Mouse (Mus musculus) myocyte (in vitro differentiated cells): ENCODE results near the gene Cnot2. TPM values are rescaled to one million over a fixed set of nuclear protein-coding genes. Genes with fewer than 3 reads are reported as not detected.

Experiments used
- H3K27me3 ChIP-seq: one replicate; pipeline ENCODE4 v1.6.1; 2011; ENCODE audit not compliant: control insufficient read depth, insufficient read depth, insufficient read length
- H3K36me3 ChIP-seq: one replicate; pipeline ENCODE4 v1.6.1; 2011; ENCODE audit not compliant: control insufficient read depth, insufficient read depth
- H3K4me2 ChIP-seq: one replicate; pipeline ENCODE4 v1.6.1; 2011; ENCODE audit warnings: low read depth, control low read depth
- H3K4me3 ChIP-seq: one replicate; pipeline ENCODE4 v1.5.1; 2011; ENCODE audit warnings: mild to moderate bottlenecking, control low read depth, moderate library complexity
- H3K79me2 ChIP-seq: one replicate; pipeline ENCODE4 v1.6.1; 2011; ENCODE audit not compliant: control insufficient read depth, insufficient read depth
- H3ac ChIP-seq: one replicate; pipeline ENCODE4 v1.6.1; 2011; ENCODE audit not compliant: control insufficient read depth, insufficient read length
- CEBPB ChIP-seq: IDR thresholded peaks from 2 replicates; pipeline ENCODE4 v1.6.1; 2011; ENCODE audit warnings: mild to moderate bottlenecking, moderate library complexity; ENCODE audit not compliant: poor library complexity, insufficient read depth, severe bottlenecking
- E2F4 ChIP-seq: IDR thresholded peaks from one replicate; pipeline ENCODE4 v1.6.1; 2011; ENCODE audit warnings: mild to moderate bottlenecking, control low read depth, moderate library complexity; ENCODE audit not compliant: insufficient read depth
- MAX ChIP-seq: IDR thresholded peaks from one replicate; pipeline ENCODE4 v1.6.1; 2011; ENCODE audit warnings: low read depth, mild to moderate bottlenecking, control low read depth
- MYOD1 ChIP-seq, 3 experiments: IDR thresholded peaks; one replicate each; pipeline ENCODE4 v1.6.1; 2011; ENCODE audit warnings: control low read depth in 2 of 3, low read depth in 2 of 3, mild to moderate bottlenecking in 2 of 3, moderate library complexity in 1 of 3; ENCODE audit not compliant: insufficient read length in 2 of 3, control insufficient read depth in 1 of 3
- MYOG ChIP-seq, 3 experiments: IDR thresholded peaks; one replicate each; pipeline ENCODE4 v1.6.1; 2011; ENCODE audit warnings: control low read depth in 2 of 3, low read depth in 2 of 3, mild to moderate bottlenecking in 2 of 3; ENCODE audit not compliant: insufficient read length in 2 of 3, control insufficient read depth in 1 of 3, insufficient read depth in 1 of 3
- POLR2A ChIP-seq: IDR thresholded peaks from one replicate; pipeline ENCODE4 v1.6.1; 2011; ENCODE audit warnings: low read depth, mild to moderate bottlenecking, control low read depth, moderate library complexity; ENCODE audit not compliant: insufficient read length
- POLR2AphosphoS2 ChIP-seq: IDR thresholded peaks from one replicate; pipeline ENCODE4 v1.6.1; 2011; ENCODE audit warnings: low read depth, control low read depth; ENCODE audit not compliant: insufficient read length
- REST ChIP-seq: IDR thresholded peaks from one replicate; pipeline ENCODE4 v1.6.1; 2011; ENCODE audit warnings: mild to moderate bottlenecking, control low read depth, moderate library complexity; ENCODE audit not compliant: insufficient read depth, insufficient read length
- SRF ChIP-seq: IDR thresholded peaks from one replicate; pipeline ENCODE4 v1.6.1; 2011; ENCODE audit warnings: low read depth; ENCODE audit not compliant: control insufficient read depth, insufficient read length
- TCF12 ChIP-seq: IDR thresholded peaks from one replicate; pipeline ENCODE4 v1.6.1; 2011; ENCODE audit warnings: mild to moderate bottlenecking, control low read depth; ENCODE audit not compliant: poor library complexity, insufficient read depth, severe bottlenecking
- TCF3 ChIP-seq: IDR thresholded peaks from one replicate; pipeline ENCODE4 v1.6.1; 2011; ENCODE audit warnings: low read depth, control low read depth; ENCODE audit not compliant: insufficient read length
- USF1 ChIP-seq: IDR thresholded peaks from one replicate; pipeline ENCODE4 v1.6.1; 2011; ENCODE audit warnings: low read depth, mild to moderate bottlenecking, control low read depth, moderate library complexity
- polyA plus RNA-seq: library from polyadenylated mRNA; unstranded; fragments of >200 nt; fragmentation: generic; extraction: Trizol; gene quantifications from one replicate; pipeline ENCODE4 v1.2.1, GENCODE M21; 2012; ENCODE audit warnings: missing spikeins

Gene Cnot2
- polyA plus RNA-seq, 1 experiment, result 23.8 TPM

DNA sequence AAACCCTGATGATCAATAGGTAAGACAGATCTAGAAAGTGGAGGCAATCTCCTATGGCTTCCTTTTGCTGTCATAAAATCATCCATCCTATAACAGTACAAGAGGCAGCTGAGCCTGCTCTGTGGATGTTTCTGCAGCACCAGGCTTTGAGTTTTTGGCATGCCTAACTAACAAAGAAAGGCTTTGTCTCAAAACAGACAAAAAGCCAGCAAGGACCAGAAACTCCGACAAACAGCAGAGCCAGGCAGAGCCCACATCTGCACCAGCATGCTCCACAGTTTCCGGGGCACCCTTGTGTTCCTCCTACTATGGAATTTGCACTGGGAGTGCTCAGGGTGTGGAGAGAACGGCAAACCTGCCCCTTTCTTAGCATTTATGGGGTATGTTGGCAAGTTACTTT lies 47.0 kb downstream of the Cnot2 start:
- Histone ChIP-seq H3K79me2 (peaks cover 59% of the 10 kb centered on the region), H3K27me3 (no peaks in the 10 kb centered on the region), H3K36me3 (no peaks in the 10 kb centered on the region), H3K4me2 (no peak overlapping the region), H3K4me3 (no peak overlapping the region), H3ac (no peak overlapping the region)
- TF ChIP-seq TCF12 (no peak), CEBPB (no peak), E2F4 (no peak), SRF (no peak), POLR2A (no peak), USF1 (no peak), POLR2AphosphoS2 (no peak), MAX (no peak), MYOG (IDR thresholded peaks at IDR 0.05; ENCODE audit: control insufficient read depth in 1 of 3, insufficient read depth in 1 of 3, insufficient read length in 2 of 3, low read depth in 2 of 3) (no peak), TCF3 (no peak)

DNA sequence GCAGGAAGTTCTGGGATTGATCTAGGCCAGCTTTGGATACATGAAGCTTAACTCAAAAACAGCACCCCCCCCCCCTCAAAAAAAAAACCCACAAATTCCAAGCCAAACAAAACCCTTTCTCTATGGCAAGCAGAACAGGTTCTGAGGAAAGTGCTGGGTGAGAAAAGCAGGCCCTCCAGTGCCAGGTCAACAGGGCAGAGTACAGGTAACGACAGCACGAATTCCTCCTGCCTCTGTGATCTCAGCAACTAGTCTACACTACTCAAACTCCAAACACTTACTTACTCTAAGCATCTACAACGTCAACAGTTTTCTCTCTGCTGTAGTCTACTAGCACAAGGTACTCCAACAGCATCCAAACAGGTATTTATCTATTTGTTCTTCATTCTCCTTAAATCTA lies 48.8 kb downstream of the Cnot2 start:
- Histone ChIP-seq H3K79me2 (peaks cover 51% of the 10 kb centered on the region), H3K27me3 (no peaks in the 10 kb centered on the region), H3K4me3 (no peak overlapping the region), H3ac (no peak overlapping the region), H3K36me3 (no peaks in the 10 kb centered on the region), H3K4me2 (no peak overlapping the region)
- TF ChIP-seq SRF, result no peak
- no peak for TF ChIP-seq E2F4
- no peak for TF ChIP-seq POLR2A
- TF ChIP-seq MYOD1 (IDR thresholded peaks at IDR 0.05; ENCODE audit: control insufficient read depth in 1 of 3, insufficient read length in 2 of 3, low read depth in 2 of 3), result no peak
- no peak for TF ChIP-seq TCF3
- TF ChIP-seq MAX, result no peak
- no peak for TF ChIP-seq USF1
- TF ChIP-seq CEBPB, result no peak
- no peak for TF ChIP-seq TCF12
- no peak for TF ChIP-seq MYOG (IDR thresholded peaks at IDR 0.05; ENCODE audit: control insufficient read depth in 1 of 3, insufficient read depth in 1 of 3, insufficient read length in 2 of 3, low read depth in 2 of 3)
- TF ChIP-seq POLR2AphosphoS2, result no peak
- no peak for TF ChIP-seq REST

DNA sequence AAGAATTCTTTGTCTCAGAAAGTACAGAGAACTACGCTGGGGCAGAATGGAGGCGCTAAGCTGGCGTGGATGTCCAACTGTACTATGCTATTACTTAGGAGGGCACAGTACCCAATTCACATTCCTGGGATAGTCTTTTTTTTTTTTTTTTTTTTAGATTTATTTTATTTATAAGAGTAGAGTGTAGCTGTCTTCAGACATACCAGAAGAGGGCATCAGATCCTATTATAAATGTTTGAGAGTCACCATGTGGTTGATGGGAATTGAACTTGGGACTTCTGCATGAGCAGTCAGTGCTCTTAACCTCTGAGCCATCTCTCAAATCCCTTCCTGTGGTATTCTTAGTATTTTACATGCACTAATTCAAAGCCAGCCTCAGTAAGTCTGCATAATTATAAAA lies 50.2 kb downstream of the Cnot2 start:
- peaks cover 61% of the 10 kb centered on the region for H3K79me2 ChIP-seq
- no peaks in the 10 kb centered on the region for H3K27me3 ChIP-seq
- no peak overlapping the region for H3K4me3 ChIP-seq
- H3K36me3 ChIP-seq, result no peaks in the 10 kb centered on the region
- TF ChIP-seq POLR2A, result no peak
- no peak for TF ChIP-seq MAX
- no peak for TF ChIP-seq E2F4
- H3K4me2 ChIP-seq, result no peak overlapping the region
- no peak overlapping the region for H3ac ChIP-seq

DNA sequence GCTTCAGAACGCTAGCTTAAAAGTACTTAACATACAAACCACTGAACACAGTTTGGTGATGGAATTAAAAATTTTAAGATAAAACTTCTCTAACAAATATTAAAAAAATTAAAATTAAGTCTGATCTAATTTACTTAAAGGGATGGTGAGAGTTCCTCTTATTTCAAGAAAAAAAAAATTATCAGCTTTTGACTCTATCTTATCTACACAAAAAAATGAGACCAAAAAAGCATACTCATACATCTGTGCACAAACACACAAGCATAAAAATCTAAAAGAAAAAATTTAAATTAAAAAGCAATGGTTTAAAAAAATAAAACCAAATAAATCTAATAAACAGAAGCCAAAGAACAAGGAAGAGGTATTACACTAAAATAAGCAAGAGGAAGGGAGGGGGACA lies 61.7 kb downstream of the Cnot2 start:
- H3K79me2 ChIP-seq, result peaks cover 60% of the 10 kb centered on the region
- H3K4me3 ChIP-seq, result no peak overlapping the region
- no peak overlapping the region for H3ac ChIP-seq
- no peaks in the 10 kb centered on the region for H3K36me3 ChIP-seq
- no peak overlapping the region for H3K4me2 ChIP-seq
- H3K27me3 ChIP-seq, result no peaks in the 10 kb centered on the region
- TF ChIP-seq MYOG (IDR thresholded peaks at IDR 0.05; ENCODE audit: control insufficient read depth in 1 of 3, insufficient read depth in 1 of 3, insufficient read length in 2 of 3, low read depth in 2 of 3) (no peak), E2F4 (no peak), USF1 (no peak), POLR2A (no peak), REST (no peak), POLR2AphosphoS2 (no peak), CEBPB (no peak), MAX (no peak), TCF3 (no peak), SRF (no peak), TCF12 (no peak), MYOD1 (IDR thresholded peaks at IDR 0.05; ENCODE audit: control insufficient read depth in 1 of 3, insufficient read length in 2 of 3, low read depth in 2 of 3) (no peak)

DNA sequence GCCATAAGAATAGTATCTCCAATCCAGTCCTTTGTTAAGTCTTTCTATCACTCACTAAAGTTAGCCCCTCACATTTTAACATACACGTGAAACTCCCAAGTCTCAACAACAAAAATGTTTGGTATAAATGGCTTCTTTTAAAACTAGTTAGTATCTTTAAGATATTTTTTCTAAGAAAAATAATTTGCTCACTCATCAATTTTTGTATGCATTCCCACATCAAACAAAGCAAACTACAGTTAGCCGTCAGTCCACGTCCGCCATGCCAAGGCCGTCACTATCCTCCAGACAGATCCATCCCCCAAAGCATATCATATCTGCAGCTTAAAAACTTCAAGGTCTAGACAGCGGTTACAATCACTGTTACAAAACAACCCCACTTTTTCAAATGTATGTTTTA lies 65.7 kb downstream of the Cnot2 start:
- Histone ChIP-seq H3K79me2 (peaks cover 50% of the 10 kb centered on the region), H3ac (no peak overlapping the region), H3K36me3 (peaks cover 4% of the 10 kb centered on the region), H3K4me3 (no peak overlapping the region), H3K27me3 (no peaks in the 10 kb centered on the region), H3K4me2 (no peak overlapping the region)
- TF ChIP-seq TCF12 (no peak), E2F4 (no peak), SRF (no peak), POLR2A (no peak), POLR2AphosphoS2 (no peak), USF1 (no peak), MYOD1 (IDR thresholded peaks at IDR 0.05; ENCODE audit: control insufficient read depth in 1 of 3, insufficient read length in 2 of 3, low read depth in 2 of 3) (no peak), MYOG (IDR thresholded peaks at IDR 0.05; ENCODE audit: control insufficient read depth in 1 of 3, insufficient read depth in 1 of 3, insufficient read length in 2 of 3, low read depth in 2 of 3) (no peak), MAX (no peak), TCF3 (no peak)
